Mouse (Mus musculus) embryonic fibroblast, embryonic 13.5 days (primary cell): Measurements from ENCODE around the gene Cfap100.

Experiments used
- CTCF ChIP-seq: IDR thresholded peaks from 2 replicates; pipeline ENCODE4 v1.5.1; 2011; ENCODE audit warnings: mild to moderate bottlenecking, control low read depth, low read length, moderate library complexity, borderline replicate concordance; ENCODE audit not compliant: insufficient read depth
- POLR2A ChIP-seq: IDR thresholded peaks from 2 replicates; pipeline ENCODE4 v1.6.1; 2011; ENCODE audit warnings: low read depth, mild to moderate bottlenecking, control low read depth, low read length, moderate library complexity

- TF ChIP-seq CTCF (peak; percentile 70; the same call in 1 of the 2 replicates), POLR2A (no peak)
These were observed 6.0 kb downstream of the Cfap100 start for GRCm38 (mm10) chr6:90422565-90422964.
